Mouse (Mus musculus) embryonic facial prominence, embryonic 13.5 days (tissue): ENCODE results near the gene Gfap. TPM values are rescaled to one million over a fixed set of nuclear protein-coding genes. Genes with fewer than 3 reads are reported as not detected.
A peak's percentile ranks its signal among the peaks of the same experiment; 100 is the strongest.

ENCODE experiments used
- ATAC-seq: fragments of 200-750 bp; cut with Nextera tagmentation; 2 replicates; pipeline ENCODE4 v1.8.0; 2017; ENCODE audit warnings: low read depth; ENCODE audit not compliant: insufficient number of reproducible peaks, insufficient read depth, low FRiP score, low TSS enrichment
- H3K27ac ChIP-seq: fragments of 300-500 bp; sonication (generic); 2 replicates; pipeline ENCODE4 v1.5.1; 2015; ENCODE audit warnings: moderate library complexity, mild to moderate bottlenecking, inconsistent platforms
- H3K27me3 ChIP-seq: fragments of 300-500 bp; sonication (generic); 2 replicates; pipeline ENCODE4 v1.6.1; 2015; ENCODE audit warnings: mild to moderate bottlenecking, inconsistent platforms
- H3K36me3 ChIP-seq: fragments of 300-500 bp; sonication (generic); 2 replicates; pipeline ENCODE4 v1.6.1; 2015; ENCODE audit warnings: mild to moderate bottlenecking, inconsistent platforms
- H3K4me1 ChIP-seq: fragments of 300-500 bp; sonication (generic); 2 replicates; pipeline ENCODE4 v1.6.1; 2015; ENCODE audit warnings: inconsistent platforms
- H3K4me2 ChIP-seq: fragments of 300-500 bp; sonication (generic); 2 replicates; pipeline ENCODE4 v1.6.1; 2015; ENCODE audit warnings: moderate library complexity, mild to moderate bottlenecking, inconsistent platforms
- H3K4me3 ChIP-seq: fragments of 300-500 bp; sonication (generic); 2 replicates; pipeline ENCODE4 v1.5.1; 2015; ENCODE audit warnings: mild to moderate bottlenecking, inconsistent platforms
- H3K9ac ChIP-seq: fragments of 300-500 bp; sonication (generic); 2 replicates; pipeline ENCODE4 v1.6.1; 2015; ENCODE audit warnings: mild to moderate bottlenecking, inconsistent platforms
- H3K9me3 ChIP-seq: fragments of 300-500 bp; sonication (generic); 2 replicates; pipeline ENCODE4 v1.6.1; 2016; ENCODE audit warnings: inconsistent platforms
- WGBS: fragments of 180-500 bp; shearing (Covaris S2); methylation state at CpG from one replicate; pipeline ENCODE4 v1.1.7; 2015; ENCODE audit warnings: mixed read lengths; 5-methylcytosine and 5-hydroxymethylcytosine counted together
- polyA plus RNA-seq: library from polyadenylated mRNA; unstranded; fragments of >200 nt; fragmentation: Nextera tagmentation; extraction: Ambion mirVana; gene quantifications from 2 replicates; pipeline ENCODE4 v1.2.1, GENCODE M21; 2015

The Gfap gene
- polyA plus RNA-seq, 1 experiment from 2014 or later, result 0.10 TPM

DNA sequence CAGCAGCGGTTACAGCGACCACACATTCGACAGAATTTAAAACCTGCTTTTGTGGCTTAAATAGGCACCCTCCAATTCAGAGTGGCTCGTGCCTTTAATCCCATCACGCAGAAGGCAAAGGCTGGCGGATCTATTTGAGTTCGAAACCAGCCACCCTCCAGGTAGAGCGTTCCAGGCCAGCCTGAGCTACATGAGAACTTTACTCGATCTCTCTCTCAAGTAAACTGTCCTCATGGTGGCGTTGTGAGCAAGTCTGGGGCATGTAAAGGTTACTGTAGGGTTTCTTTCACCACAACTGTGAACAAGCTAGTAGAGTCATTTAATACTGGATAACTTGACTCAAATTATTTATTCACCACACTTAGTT, 24.6 kb upstream of the Gfap start:
- no peaks in the 10 kb centered on the region for H3K9me3 ChIP-seq
- 1% methylated on average over 10 of the region's 10 CpGs for WGBS
- peak overlapping the region; percentile 77 for H3K9ac ChIP-seq
- H3K36me3 ChIP-seq, result peaks cover 6% of the 10 kb centered on the region
- no peaks in the 10 kb centered on the region for H3K27me3 ChIP-seq
- H3K4me3 ChIP-seq, result peak overlapping the region; percentile 73
- peaks cover 19% of the 10 kb centered on the region; the same call in 1 of the 2 replicates for H3K4me1 ChIP-seq
- peak overlapping the region; percentile 82 for H3K4me2 ChIP-seq
- ATAC-seq, result no peak
- H3K27ac ChIP-seq, result peak overlapping the region; percentile 88

DNA sequence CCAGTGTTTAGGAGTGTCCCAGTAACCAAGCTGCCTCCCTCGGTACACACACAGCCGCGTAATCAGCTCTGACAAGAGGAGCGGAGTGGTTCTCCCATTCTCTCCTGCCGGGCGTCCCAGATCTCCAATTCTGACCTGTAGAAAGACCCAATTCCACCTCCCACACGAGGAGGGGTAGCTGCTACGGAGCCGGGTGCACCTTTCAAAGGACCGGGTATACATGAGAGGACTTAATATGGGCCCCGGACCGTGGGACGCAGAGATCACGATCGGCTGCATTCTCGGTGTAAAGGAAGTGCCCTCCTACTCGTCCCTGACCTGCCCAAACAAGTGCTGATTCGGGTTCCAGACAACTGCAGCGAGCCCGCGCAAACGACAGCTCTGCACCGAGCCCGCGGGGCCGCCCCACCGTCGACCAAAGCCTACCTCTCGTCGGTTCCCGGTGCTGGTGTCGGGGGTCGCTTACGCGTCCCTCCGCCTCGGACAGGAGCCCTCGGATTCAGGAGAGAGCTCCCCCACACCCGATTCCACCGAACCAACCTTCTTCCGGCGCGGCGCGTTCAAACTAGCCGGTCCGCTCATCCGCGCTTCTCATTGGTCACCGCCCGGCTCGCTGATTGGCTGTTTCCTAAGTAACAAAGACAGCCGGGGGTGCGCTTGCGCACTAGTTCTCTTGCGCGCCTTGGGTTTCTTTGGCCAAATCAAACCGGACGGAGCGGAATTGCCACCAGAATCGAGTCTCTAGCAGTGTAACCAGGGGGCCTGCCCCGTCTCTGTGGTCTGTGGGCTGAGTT, 24.0 kb upstream of the Gfap start, which contains the start of gene Kif18b:
Kif18b (minus strand) TSS at position 568 of the 794 bp plus-strand sequence.
- Histone ChIP-seq H3K27me3 (no peaks in the 10 kb centered on the region), H3K4me1 (peaks cover 19% of the 10 kb centered on the region; the same call in 1 of the 2 replicates), H3K4me2 (peak within 1 kb of the TSS; percentile 82), H3K9me3 (no peaks in the 10 kb centered on the region), H3K9ac (peak within 1 kb of the TSS; percentile 77), H3K4me3 (peak within 1 kb of the TSS; percentile 73), H3K36me3 (peaks cover 6% of the 10 kb centered on the region), H3K27ac (peak within 1 kb of the TSS; percentile 88)
- peak; percentile 86 for ATAC-seq
- under 1% methylated on average over 62 of the region's 62 CpGs for WGBS

DNA sequence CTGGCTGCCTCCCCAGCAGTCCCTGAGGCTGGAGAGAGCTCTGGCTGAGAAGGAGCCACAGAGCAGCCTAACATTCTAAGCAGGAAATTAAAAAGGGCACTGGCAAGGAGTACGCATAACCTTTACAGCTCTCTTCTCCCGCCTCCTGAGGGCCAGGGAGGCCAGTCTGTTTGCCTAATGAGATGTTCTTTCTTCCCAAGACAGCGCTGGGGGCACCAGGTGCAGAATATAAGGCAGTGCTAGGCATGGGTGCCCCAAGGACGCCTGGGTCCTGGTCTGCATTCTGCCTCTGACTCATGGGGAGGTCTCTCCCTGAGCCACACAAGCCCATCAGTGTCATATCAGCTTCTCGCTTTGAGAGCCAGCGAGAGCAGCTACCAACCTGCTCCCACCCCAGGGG, 20.8 kb upstream of the Gfap start:
- H3K27me3 ChIP-seq, result no peaks in the 10 kb centered on the region
- WGBS, result 77% methylated on average over 6 of the region's 6 CpGs
- ATAC-seq, result no peak
- no peak overlapping the region for H3K4me3 ChIP-seq
- peaks cover 19% of the 10 kb centered on the region; the same call in 1 of the 2 replicates for H3K4me1 ChIP-seq
- peak overlapping the region; percentile 32; the same call in 1 of the 2 replicates for H3K9ac ChIP-seq
- no peak overlapping the region for H3K27ac ChIP-seq
- no peak overlapping the region for H3K4me2 ChIP-seq
- H3K9me3 ChIP-seq, result no peaks in the 10 kb centered on the region
- H3K36me3 ChIP-seq, result peaks cover 6% of the 10 kb centered on the region

DNA sequence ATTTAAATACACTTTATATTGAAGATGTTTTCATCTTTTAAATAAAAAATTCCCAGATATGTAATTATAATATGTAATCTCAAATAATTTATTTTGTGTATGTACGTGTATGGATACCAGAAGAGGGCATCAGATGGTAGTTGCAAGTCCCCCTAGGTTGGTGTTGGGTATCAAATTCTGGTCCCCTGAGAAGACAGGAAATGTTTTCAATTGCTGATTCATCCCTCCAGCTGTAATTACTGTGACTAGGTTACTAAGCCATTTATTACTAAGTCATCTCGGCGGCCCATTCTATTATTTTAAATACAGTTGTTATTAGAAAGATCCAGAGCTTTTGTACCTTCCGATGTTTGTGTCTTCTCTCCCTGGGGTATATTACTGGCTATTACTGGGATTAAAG, 17.4 kb upstream of the Gfap start:
- no peak overlapping the region for H3K27ac ChIP-seq
- H3K9ac ChIP-seq, result no peak overlapping the region
- H3K27me3 ChIP-seq, result no peaks in the 10 kb centered on the region
- ATAC-seq, result no peak
- 63% methylated on average over 4 of the region's 4 CpGs for WGBS
- H3K36me3 ChIP-seq, result peaks cover 39% of the 10 kb centered on the region
- no peak overlapping the region for H3K4me3 ChIP-seq
- H3K4me2 ChIP-seq, result no peak overlapping the region
- H3K9me3 ChIP-seq, result no peaks in the 10 kb centered on the region
- H3K4me1 ChIP-seq, result peaks cover 15% of the 10 kb centered on the region; the same call in 1 of the 2 replicates

DNA sequence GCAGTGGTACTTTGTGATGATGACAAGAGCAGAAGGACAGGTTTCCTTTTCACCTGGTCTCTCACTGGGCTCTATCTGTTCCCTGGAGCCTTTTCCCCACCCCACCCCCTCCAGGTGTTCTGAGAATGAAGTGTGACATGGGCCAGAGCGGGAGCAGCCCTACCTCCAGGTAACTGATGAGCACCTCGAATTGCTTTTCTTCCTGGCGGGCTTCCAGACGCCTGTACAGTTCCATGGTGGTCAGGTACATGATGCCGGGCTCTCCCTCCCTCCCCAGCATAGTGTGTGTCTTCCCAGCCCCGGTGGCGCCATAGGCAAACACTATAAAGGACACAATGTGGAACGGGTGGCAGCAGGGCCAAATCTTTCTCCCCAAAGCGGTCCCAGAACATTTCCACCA, 14.7 kb upstream of the Gfap start:
- WGBS, result 91% methylated on average over 9 of the region's 9 CpGs

DNA sequence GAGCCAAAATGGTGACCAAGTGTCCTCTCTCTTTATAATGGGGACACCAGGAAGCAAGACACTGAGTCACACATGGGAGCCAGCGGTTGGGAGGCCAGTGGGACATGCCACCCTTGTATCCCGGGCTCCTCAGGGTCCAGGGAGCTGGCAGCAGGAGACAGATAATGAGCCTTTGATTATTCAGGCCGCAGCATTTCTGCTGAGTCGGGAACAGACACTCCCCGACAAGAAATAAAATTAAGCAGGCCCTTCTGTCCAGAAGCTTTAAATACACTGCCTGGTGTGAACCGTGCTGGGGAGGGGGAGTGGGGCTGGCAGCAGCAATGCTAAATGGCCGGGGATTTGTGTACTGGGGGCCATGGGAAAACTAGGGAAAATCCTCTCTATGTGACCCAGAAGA, 10.7 kb upstream of the Gfap start:
- ATAC-seq, result no peak
- WGBS, result 80% methylated on average over 7 of the region's 7 CpGs
- peaks cover 96% of the 10 kb centered on the region for H3K36me3 ChIP-seq
- no peaks in the 10 kb centered on the region for H3K4me1 ChIP-seq
- no peak overlapping the region for H3K4me2 ChIP-seq
- no peaks in the 10 kb centered on the region for H3K27me3 ChIP-seq
- no peak overlapping the region for H3K27ac ChIP-seq
- no peak overlapping the region for H3K4me3 ChIP-seq
- H3K9me3 ChIP-seq, result no peaks in the 10 kb centered on the region
- no peak overlapping the region for H3K9ac ChIP-seq

More for the DNA sequence above, 14.7 kb upstream of the Gfap start:
- Histone ChIP-seq H3K27ac (no peak overlapping the region), H3K9ac (no peak overlapping the region), H3K9me3 (no peaks in the 10 kb centered on the region), H3K36me3 (peaks cover 57% of the 10 kb centered on the region), H3K4me1 (no peaks in the 10 kb centered on the region), H3K27me3 (no peaks in the 10 kb centered on the region), H3K4me3 (no peak overlapping the region), H3K4me2 (no peak overlapping the region)
- ATAC-seq, result no peak

DNA sequence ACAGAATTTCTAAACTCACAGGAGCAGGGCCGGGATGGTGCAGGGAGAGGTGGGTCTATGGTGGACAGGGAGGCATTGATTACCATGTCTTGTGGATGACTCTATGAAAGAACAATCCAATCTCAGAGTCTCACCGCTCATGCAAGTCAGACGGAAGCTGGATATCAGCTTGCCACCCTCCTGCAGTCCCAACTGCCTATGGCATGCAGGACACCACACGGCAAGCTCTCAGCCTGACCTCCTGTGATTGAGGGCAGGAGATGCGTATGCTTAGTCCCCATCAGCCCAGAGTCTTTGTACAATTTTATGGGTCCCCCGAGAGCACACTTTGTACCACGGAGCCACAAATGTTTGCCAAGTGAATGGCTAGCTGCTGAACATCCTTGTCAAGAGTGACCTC, 2.9 kb upstream of the Gfap start:
- no peaks in the 10 kb centered on the region for H3K4me1 ChIP-seq

DNA sequence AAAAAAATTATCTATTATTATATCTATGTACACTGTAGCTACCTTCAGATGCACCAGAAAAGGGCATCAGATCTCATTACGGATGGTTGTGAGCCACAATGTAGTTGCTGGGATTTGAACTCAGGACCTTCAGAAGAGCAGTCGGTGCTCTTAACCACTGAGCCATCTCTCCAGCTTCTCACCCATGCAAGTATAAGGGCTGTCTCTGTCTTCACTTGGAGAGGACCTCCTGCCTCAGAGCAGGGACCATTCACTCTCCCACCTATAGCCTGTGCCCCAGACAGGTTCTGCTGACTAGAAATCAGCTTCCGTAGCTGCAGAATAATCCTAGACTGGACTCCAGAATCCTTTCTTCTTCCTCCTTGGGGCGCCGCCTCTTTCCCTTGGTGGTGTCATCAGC, 1.4 kb upstream of the Gfap start:
- WGBS, result 85% methylated on average over 5 of the region's 5 CpGs
- no peak overlapping the region for H3K27ac ChIP-seq
- peaks cover 8% of the 10 kb centered on the region; the same call in 1 of the 2 replicates for H3K4me1 ChIP-seq
- H3K36me3 ChIP-seq, result peaks cover 21% of the 10 kb centered on the region
- H3K27me3 ChIP-seq, result peaks cover 10% of the 10 kb centered on the region
- no peak for ATAC-seq
- H3K9ac ChIP-seq, result no peak overlapping the region
- no peak overlapping the region for H3K4me2 ChIP-seq
- no peak overlapping the region for H3K4me3 ChIP-seq
- H3K9me3 ChIP-seq, result no peaks in the 10 kb centered on the region

More for the DNA sequence above, 2.9 kb upstream of the Gfap start:
- Histone ChIP-seq H3K27me3 (peaks cover 5% of the 10 kb centered on the region), H3K4me3 (no peak overlapping the region), H3K4me2 (no peak overlapping the region), H3K9me3 (no peaks in the 10 kb centered on the region), H3K36me3 (peaks cover 37% of the 10 kb centered on the region), H3K9ac (no peak overlapping the region), H3K27ac (no peak overlapping the region)
- no peak for ATAC-seq
- 78% methylated on average over 7 of the region's 7 CpGs for WGBS

DNA sequence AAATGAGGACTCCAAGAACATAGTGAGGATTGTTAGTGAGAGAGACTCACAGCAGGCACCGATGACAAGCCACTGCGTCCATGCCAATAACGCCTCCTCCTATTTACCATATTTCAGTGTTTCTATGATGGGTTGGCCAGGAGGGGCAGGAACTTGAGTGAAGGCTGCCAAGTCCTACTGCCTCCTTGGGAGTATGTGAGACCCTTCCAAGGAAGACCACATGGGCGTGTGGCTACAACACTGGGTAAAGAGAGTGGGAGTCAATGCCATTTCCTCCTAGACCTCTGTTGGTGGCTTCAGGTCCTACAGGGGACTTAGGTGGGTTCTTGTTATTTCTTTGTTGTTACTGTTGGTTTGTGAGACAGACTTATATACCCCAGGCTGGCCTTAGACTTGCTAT, 487 bp upstream of the Gfap start:
- Histone ChIP-seq H3K27me3 (peaks cover 17% of the 10 kb centered on the region), H3K27ac (no peak overlapping the region), H3K9me3 (no peaks in the 10 kb centered on the region), H3K4me3 (no peak overlapping the region), H3K4me1 (peaks cover 8% of the 10 kb centered on the region; the same call in 1 of the 2 replicates), H3K9ac (no peak overlapping the region), H3K4me2 (no peak overlapping the region), H3K36me3 (peaks cover 12% of the 10 kb centered on the region)
- ATAC-seq, result no peak
- WGBS, result 65% methylated on average over 4 of the region's 4 CpGs

DNA sequence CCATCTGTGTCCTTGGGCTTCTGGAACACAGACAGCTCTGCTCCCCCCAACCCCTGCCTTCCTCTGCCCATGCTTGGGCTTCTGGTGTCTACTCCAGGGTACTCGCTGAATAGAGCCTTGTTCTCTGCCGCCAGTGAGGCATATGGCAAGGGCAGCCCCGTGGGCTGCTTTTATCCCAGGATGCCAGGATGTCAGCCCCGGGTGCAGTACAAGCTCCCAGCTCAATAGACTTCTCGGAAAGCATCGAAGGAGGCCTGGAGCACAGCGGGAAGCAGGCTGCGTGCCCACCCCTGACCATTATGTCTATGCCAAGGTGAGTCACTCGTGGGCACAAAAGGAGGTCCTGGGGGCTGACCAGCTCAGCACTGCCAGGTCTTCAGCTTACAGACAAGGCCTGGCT, 2.3 kb downstream of the Gfap start:
- peaks cover 10% of the 10 kb centered on the region for H3K4me1 ChIP-seq
- no peaks in the 10 kb centered on the region for H3K9me3 ChIP-seq
- peak overlapping the region; percentile 55 for H3K9ac ChIP-seq
- H3K4me3 ChIP-seq, result no peak overlapping the region
- H3K36me3 ChIP-seq, result no peaks in the 10 kb centered on the region
- no peak overlapping the region for H3K4me2 ChIP-seq
- WGBS, result 68% methylated on average over 9 of the region's 9 CpGs
- peaks cover 44% of the 10 kb centered on the region for H3K27me3 ChIP-seq
- ATAC-seq, result no peak
- H3K27ac ChIP-seq, result no peak overlapping the region

DNA sequence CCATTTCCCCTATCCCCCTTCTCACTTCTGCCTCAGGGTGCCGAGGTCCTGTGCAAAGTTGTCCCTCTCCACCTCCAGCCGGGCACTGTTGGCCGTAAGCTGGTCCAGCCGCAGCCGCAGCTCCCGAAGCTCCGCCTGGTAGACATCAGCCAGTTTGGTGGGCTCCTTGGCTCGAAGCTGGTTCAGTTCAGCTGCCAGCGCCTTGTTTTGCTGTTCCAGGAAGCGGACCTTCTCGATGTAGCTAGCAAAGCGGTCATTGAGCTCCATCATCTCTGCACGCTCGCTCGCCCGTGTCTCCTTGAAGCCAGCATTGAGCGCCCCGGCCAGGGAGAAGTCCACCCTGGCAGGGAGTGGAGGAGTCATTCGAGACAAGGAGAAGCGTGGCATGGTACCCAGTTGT, 4.1 kb downstream of the Gfap start:
- Histone ChIP-seq H3K27me3 (peaks cover 60% of the 10 kb centered on the region), H3K4me3 (no peak overlapping the region), H3K36me3 (no peaks in the 10 kb centered on the region), H3K4me1 (peaks cover 13% of the 10 kb centered on the region), H3K9me3 (no peaks in the 10 kb centered on the region), H3K9ac (0 out of 2 replicates have a peak overlapping the region, but pooled peaks have one; percentile 6), H3K4me2 (no peak overlapping the region), H3K27ac (no peak overlapping the region)
- 81% methylated on average over 20 of the region's 20 CpGs for WGBS
- ATAC-seq, result no peak

DNA sequence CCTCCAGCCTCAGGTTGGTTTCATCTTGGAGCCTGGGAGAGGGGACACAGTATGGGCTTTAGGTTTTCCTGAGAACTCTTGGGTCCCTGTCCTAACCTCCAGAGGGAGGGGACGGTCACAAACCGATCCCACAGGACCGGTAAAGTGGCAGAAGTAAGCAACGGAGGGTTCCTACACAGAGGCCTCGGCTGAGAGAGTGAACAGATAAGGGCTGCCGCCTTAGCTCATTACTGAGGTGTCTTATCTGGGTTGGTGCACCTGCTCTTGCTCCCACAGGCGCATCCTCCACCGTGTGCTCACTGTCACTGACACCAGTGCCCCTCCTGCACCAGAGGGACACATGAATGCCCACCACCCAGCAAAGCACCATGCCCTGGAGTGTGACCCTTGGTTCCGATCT, 4.9 kb downstream of the Gfap start:
- Histone ChIP-seq H3K27me3 (peaks cover 63% of the 10 kb centered on the region), H3K4me1 (peaks cover 13% of the 10 kb centered on the region), H3K4me3 (no peak overlapping the region), H3K4me2 (no peak overlapping the region), H3K9ac (no peak overlapping the region), H3K27ac (no peak overlapping the region), H3K9me3 (no peaks in the 10 kb centered on the region), H3K36me3 (no peaks in the 10 kb centered on the region)
- whole genome bisulfite sequencing, result 79% methylated on average over 9 of the region's 9 CpGs
- no peak for ATAC-seq
